Mouse (Mus musculus) CH12.LX (cell line): ENCODE results near the gene Dio3.

Source experiments
- CTCF ChIP-seq, 2 experiments: IDR thresholded peaks in 1 of 2; conservative IDR thresholded peaks in 1 of 2; 2 replicates each; pipeline ENCODE4 v1.5.1; 2011 to 2012; ENCODE audit warnings: low read depth in 2 of 2, low read length in 2 of 2, improper control_type of control experiment in 1 of 2, inconsistent platforms in 1 of 2, mild to moderate bottlenecking in 1 of 2, moderate library complexity in 1 of 2
- EP300 ChIP-seq: IDR thresholded peaks from 2 replicates; pipeline ENCODE4 v1.6.1; 2011; ENCODE audit warnings: low read length, improper control_type of control experiment
- HCFC1 ChIP-seq: IDR thresholded peaks from 2 replicates; pipeline ENCODE4 v1.6.1; 2012; ENCODE audit warnings: low read depth, mild to moderate bottlenecking, inconsistent platforms, low read length, improper control_type of control experiment
- MAZ ChIP-seq: IDR thresholded peaks from 2 replicates; pipeline ENCODE4 v1.6.1; 2012; ENCODE audit warnings: low read depth, mild to moderate bottlenecking, inconsistent platforms, low read length, improper control_type of control experiment, moderate library complexity
- MEF2A ChIP-seq: IDR thresholded peaks from 2 replicates; pipeline ENCODE4 v1.6.1; 2014; ENCODE audit warnings: low read depth, mild to moderate bottlenecking, inconsistent platforms, low read length, improper control_type of control experiment, borderline replicate concordance
- MXI1 ChIP-seq: IDR thresholded peaks from 2 replicates; pipeline ENCODE4 v1.6.1; 2011; ENCODE audit warnings: mild to moderate bottlenecking, low read depth, low read length, improper control_type of control experiment
- MYC ChIP-seq: IDR thresholded peaks from 2 replicates; pipeline ENCODE4 v1.6.1; 2011; ENCODE audit warnings: low read depth, mild to moderate bottlenecking, improper control_type of control experiment, low read length
- POLR2A ChIP-seq: IDR thresholded peaks from 2 replicates; pipeline ENCODE4 v1.6.1; 2011; ENCODE audit warnings: low read depth, mild to moderate bottlenecking, improper control_type of control experiment, low read length
- RCOR1 ChIP-seq: conservative IDR thresholded peaks from 2 replicates; pipeline ENCODE4 v1.6.1; 2012; ENCODE audit warnings: low read depth, mild to moderate bottlenecking, inconsistent platforms, low read length, improper control_type of control experiment
- ZMIZ1 ChIP-seq: IDR thresholded peaks from 2 replicates; pipeline ENCODE4 v1.6.1; 2012; ENCODE audit warnings: low read depth, mild to moderate bottlenecking, inconsistent platforms, low read length, improper control_type of control experiment

- TF ChIP-seq MEF2A: no peak
- TF ChIP-seq EP300: no peak
- no peak for TF ChIP-seq MYC
- TF ChIP-seq POLR2A: no peak
- TF ChIP-seq CTCF (conservative IDR thresholded peaks at IDR 0.05 in 1 of 2, IDR thresholded peaks at IDR 0.05 in 1 of 2; ENCODE audit: low read depth in 2 of 2, low read length in 2 of 2): no peak
- TF ChIP-seq MAZ: no peak
- TF ChIP-seq MXI1: no peak
- TF ChIP-seq HCFC1: no peak
- TF ChIP-seq RCOR1: no peak
- no peak for TF ChIP-seq ZMIZ1
Observed at GRCm38 (mm10) chr12:110269686-110270085, 9.2 kb upstream of the Dio3 start.
